Mouse (Mus musculus) myocyte (in vitro differentiated cells): Measurements from ENCODE around the gene Gcc1. TPM values are rescaled to one million over a fixed set of nuclear protein-coding genes. Genes with fewer than 3 reads are reported as not detected.

Experiments
- H3K27me3 ChIP-seq: one replicate; pipeline ENCODE4 v1.6.1; 2011; ENCODE audit not compliant: control insufficient read depth, insufficient read depth, insufficient read length
- H3K36me3 ChIP-seq: one replicate; pipeline ENCODE4 v1.6.1; 2011; ENCODE audit not compliant: control insufficient read depth, insufficient read depth
- H3K4me2 ChIP-seq: one replicate; pipeline ENCODE4 v1.6.1; 2011; ENCODE audit warnings: low read depth, control low read depth
- H3K4me3 ChIP-seq: one replicate; pipeline ENCODE4 v1.5.1; 2011; ENCODE audit warnings: mild to moderate bottlenecking, control low read depth, moderate library complexity
- H3K79me2 ChIP-seq: one replicate; pipeline ENCODE4 v1.6.1; 2011; ENCODE audit not compliant: control insufficient read depth, insufficient read depth
- H3ac ChIP-seq: one replicate; pipeline ENCODE4 v1.6.1; 2011; ENCODE audit not compliant: control insufficient read depth, insufficient read length
- CEBPB ChIP-seq: IDR thresholded peaks from 2 replicates; pipeline ENCODE4 v1.6.1; 2011; ENCODE audit warnings: mild to moderate bottlenecking, moderate library complexity; ENCODE audit not compliant: poor library complexity, insufficient read depth, severe bottlenecking
- E2F4 ChIP-seq: IDR thresholded peaks from one replicate; pipeline ENCODE4 v1.6.1; 2011; ENCODE audit warnings: mild to moderate bottlenecking, control low read depth, moderate library complexity; ENCODE audit not compliant: insufficient read depth
- MAX ChIP-seq: IDR thresholded peaks from one replicate; pipeline ENCODE4 v1.6.1; 2011; ENCODE audit warnings: low read depth, mild to moderate bottlenecking, control low read depth
- MYOD1 ChIP-seq, 3 experiments: IDR thresholded peaks; one replicate each; pipeline ENCODE4 v1.6.1; 2011; ENCODE audit warnings: control low read depth in 2 of 3, low read depth in 2 of 3, mild to moderate bottlenecking in 2 of 3, moderate library complexity in 1 of 3; ENCODE audit not compliant: insufficient read length in 2 of 3, control insufficient read depth in 1 of 3
- MYOG ChIP-seq, 3 experiments: IDR thresholded peaks; one replicate each; pipeline ENCODE4 v1.6.1; 2011; ENCODE audit warnings: control low read depth in 2 of 3, low read depth in 2 of 3, mild to moderate bottlenecking in 2 of 3; ENCODE audit not compliant: insufficient read length in 2 of 3, control insufficient read depth in 1 of 3, insufficient read depth in 1 of 3
- POLR2A ChIP-seq: IDR thresholded peaks from one replicate; pipeline ENCODE4 v1.6.1; 2011; ENCODE audit warnings: low read depth, mild to moderate bottlenecking, control low read depth, moderate library complexity; ENCODE audit not compliant: insufficient read length
- POLR2AphosphoS2 ChIP-seq: IDR thresholded peaks from one replicate; pipeline ENCODE4 v1.6.1; 2011; ENCODE audit warnings: low read depth, control low read depth; ENCODE audit not compliant: insufficient read length
- REST ChIP-seq: IDR thresholded peaks from one replicate; pipeline ENCODE4 v1.6.1; 2011; ENCODE audit warnings: mild to moderate bottlenecking, control low read depth, moderate library complexity; ENCODE audit not compliant: insufficient read depth, insufficient read length
- SRF ChIP-seq: IDR thresholded peaks from one replicate; pipeline ENCODE4 v1.6.1; 2011; ENCODE audit warnings: low read depth; ENCODE audit not compliant: control insufficient read depth, insufficient read length
- TCF12 ChIP-seq: IDR thresholded peaks from one replicate; pipeline ENCODE4 v1.6.1; 2011; ENCODE audit warnings: mild to moderate bottlenecking, control low read depth; ENCODE audit not compliant: poor library complexity, insufficient read depth, severe bottlenecking
- TCF3 ChIP-seq: IDR thresholded peaks from one replicate; pipeline ENCODE4 v1.6.1; 2011; ENCODE audit warnings: low read depth, control low read depth; ENCODE audit not compliant: insufficient read length
- USF1 ChIP-seq: IDR thresholded peaks from one replicate; pipeline ENCODE4 v1.6.1; 2011; ENCODE audit warnings: low read depth, mild to moderate bottlenecking, control low read depth, moderate library complexity
- polyA plus RNA-seq: library from polyadenylated mRNA; unstranded; fragments of >200 nt; fragmentation: generic; extraction: Trizol; gene quantifications from one replicate; pipeline ENCODE4 v1.2.1, GENCODE M21; 2012; ENCODE audit warnings: missing spikeins

Gene Gcc1
- polyA plus RNA-seq, 1 experiment, result 6.7 TPM

DNA sequence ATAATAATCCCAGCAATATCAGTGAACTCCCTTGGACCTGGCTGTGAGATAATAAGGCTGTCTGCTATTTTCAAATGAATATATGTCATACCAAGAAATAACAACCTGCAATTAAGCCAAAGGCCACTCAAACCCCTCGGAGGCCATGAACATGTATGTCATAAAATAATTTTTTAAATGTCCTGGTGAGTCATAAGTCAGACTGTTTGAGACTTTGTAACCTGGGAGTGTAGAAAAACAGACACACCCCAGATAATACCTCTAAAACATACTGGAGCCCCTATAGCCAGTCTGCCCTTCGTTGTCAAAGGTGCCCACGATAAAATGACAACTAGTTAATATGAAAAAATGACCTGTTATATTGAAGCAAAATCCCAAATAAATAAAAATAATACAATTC is 39.2 kb downstream of the Gcc1 start:
- Histone ChIP-seq H3K79me2 (no peaks in the 10 kb centered on the region), H3K36me3 (no peaks in the 10 kb centered on the region), H3ac (no peak overlapping the region), H3K4me3 (no peak overlapping the region), H3K27me3 (peaks cover 4% of the 10 kb centered on the region), H3K4me2 (no peak overlapping the region)
- TF ChIP-seq TCF3 (no peak), MYOG (IDR thresholded peaks at IDR 0.05; ENCODE audit: control insufficient read depth in 1 of 3, insufficient read depth in 1 of 3, insufficient read length in 2 of 3, low read depth in 2 of 3) (no peak), MAX (no peak), USF1 (no peak), REST (no peak), SRF (no peak), E2F4 (no peak), TCF12 (no peak)

DNA sequence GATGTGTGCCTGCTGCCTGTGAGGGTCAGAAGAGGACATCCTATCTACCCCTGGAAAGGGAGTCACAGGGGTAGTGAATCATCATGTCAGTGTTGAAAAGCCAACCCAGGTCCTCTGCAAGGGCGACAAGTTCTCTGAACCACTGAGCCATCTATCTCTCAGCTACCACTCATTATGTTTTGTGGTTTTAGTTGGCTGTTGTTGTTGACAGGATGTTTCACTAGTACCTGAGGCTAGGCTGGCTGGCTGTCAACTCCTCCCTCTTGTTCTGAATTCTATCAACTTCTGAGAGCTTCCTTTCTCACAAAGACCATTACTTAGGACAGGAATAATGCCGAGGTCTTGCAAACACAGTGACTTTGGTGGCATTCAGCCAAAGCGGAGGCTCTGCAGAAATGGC is 43.0 kb downstream of the Gcc1 start:
- Histone ChIP-seq H3ac (no peak overlapping the region), H3K79me2 (no peaks in the 10 kb centered on the region), H3K27me3 (peaks cover 4% of the 10 kb centered on the region), H3K4me2 (no peak overlapping the region), H3K36me3 (no peaks in the 10 kb centered on the region), H3K4me3 (no peak overlapping the region)
- TF ChIP-seq POLR2AphosphoS2, result no peak

DNA sequence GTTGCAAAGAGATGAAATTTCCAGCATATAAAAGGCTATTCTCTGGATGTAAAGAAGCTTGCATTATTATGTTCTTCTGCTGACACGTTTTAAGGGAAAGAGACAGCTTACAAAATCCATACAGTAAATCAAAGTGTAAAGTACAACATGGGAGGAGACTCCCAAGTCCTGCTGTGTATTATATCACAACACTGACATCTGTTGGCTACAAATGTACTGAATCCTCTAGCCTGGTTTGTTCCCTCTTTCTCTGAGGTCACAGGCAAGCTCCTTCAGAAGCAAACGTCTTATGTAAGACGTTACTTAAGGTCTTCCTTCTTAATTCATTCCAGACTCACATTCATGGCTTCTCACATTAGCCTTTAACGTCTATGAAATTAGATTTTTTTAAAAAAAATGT is 46.2 kb downstream of the Gcc1 start:
- Histone ChIP-seq H3K4me2 (no peak overlapping the region), H3K79me2 (no peaks in the 10 kb centered on the region), H3K36me3 (no peaks in the 10 kb centered on the region), H3ac (no peak overlapping the region), H3K4me3 (no peak overlapping the region), H3K27me3 (peaks cover 4% of the 10 kb centered on the region)
- TF ChIP-seq MYOG (IDR thresholded peaks at IDR 0.05; ENCODE audit: control insufficient read depth in 1 of 3, insufficient read depth in 1 of 3, insufficient read length in 2 of 3, low read depth in 2 of 3) (no peak), MYOD1 (IDR thresholded peaks at IDR 0.05; ENCODE audit: control insufficient read depth in 1 of 3, insufficient read length in 2 of 3, low read depth in 2 of 3) (no peak), REST (no peak), USF1 (no peak), MAX (no peak), POLR2AphosphoS2 (no peak), TCF3 (no peak), CEBPB (no peak), SRF (no peak), POLR2A (no peak), TCF12 (no peak), E2F4 (no peak)

DNA sequence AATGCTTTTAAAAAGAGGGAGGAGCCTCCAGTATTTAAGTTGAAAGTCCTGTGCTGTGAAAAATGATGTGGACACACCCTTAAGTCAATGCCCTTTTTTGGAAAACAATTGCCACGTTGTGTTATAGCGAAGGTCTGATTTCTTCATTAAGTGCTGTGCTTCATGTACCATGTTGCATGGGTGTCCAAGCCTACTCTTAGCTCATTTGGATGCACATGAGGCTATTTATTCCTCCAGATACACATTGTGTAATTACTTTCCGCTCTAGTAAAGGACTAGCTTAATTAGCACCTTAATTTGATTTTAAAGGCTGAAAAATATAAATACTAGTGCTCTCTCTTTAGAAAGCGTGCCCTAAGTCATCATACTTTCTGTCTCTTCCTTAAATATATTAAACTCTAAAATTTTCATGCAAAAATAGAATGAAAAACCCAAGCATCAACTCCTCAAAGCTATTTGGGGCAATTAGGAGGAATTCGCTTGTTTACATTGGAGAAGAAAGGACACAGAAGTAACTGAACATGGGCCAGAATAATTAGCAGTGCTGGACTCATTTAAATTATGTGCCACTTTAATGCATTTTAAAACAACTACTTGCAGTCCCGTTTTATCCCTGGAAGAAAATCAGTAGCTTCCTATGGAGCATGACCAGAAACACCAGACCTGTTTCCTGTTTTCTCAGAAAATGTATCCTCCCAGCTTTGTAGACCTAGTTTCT is 58.1 kb downstream of the Gcc1 start:
- H3K4me2 ChIP-seq, result no peak overlapping the region
- H3K79me2 ChIP-seq, result no peaks in the 10 kb centered on the region
- H3K27me3 ChIP-seq, result peaks cover 4% of the 10 kb centered on the region
- no peak overlapping the region for H3ac ChIP-seq
- no peak overlapping the region for H3K4me3 ChIP-seq
- no peaks in the 10 kb centered on the region for H3K36me3 ChIP-seq
- TF ChIP-seq REST (no peak), TCF3 (no peak), SRF (no peak), TCF12 (no peak), POLR2AphosphoS2 (no peak), POLR2A (no peak), USF1 (no peak), E2F4 (no peak), MYOD1 (IDR thresholded peaks at IDR 0.05; ENCODE audit: control insufficient read depth in 1 of 3, insufficient read length in 2 of 3, low read depth in 2 of 3) (no peak), MAX (no peak), MYOG (IDR thresholded peaks at IDR 0.05; ENCODE audit: control insufficient read depth in 1 of 3, insufficient read depth in 1 of 3, insufficient read length in 2 of 3, low read depth in 2 of 3) (no peak), CEBPB (no peak)

DNA sequence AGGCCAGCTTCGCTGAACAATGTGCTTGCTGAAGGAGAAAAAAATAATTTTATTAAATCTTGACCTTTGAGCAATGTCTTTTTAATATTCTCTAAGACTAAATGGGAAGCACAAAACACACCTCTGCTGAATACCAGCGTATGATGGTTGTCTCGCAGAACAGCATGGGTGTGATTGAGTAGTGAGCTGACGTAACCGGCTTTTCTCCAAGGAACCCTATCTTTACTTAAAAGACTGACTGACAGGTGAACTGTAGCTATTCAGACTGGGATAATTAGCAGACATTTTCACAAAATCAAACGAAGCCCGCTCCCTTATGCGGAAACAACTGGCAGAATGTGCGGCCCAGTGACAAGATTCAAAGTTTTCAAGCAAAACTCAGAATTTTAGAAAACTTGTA is 60.6 kb downstream of the Gcc1 start:
- TF ChIP-seq TCF12 (no peak), POLR2A (no peak), MYOG (IDR thresholded peaks at IDR 0.05; ENCODE audit: control insufficient read depth in 1 of 3, insufficient read depth in 1 of 3, insufficient read length in 2 of 3, low read depth in 2 of 3) (no peak), CEBPB (no peak), POLR2AphosphoS2 (no peak), TCF3 (no peak), E2F4 (no peak), SRF (no peak), MYOD1 (IDR thresholded peaks at IDR 0.05; ENCODE audit: control insufficient read depth in 1 of 3, insufficient read length in 2 of 3, low read depth in 2 of 3) (no peak), REST (no peak), MAX (no peak), USF1 (no peak)
- H3K4me2 ChIP-seq, result no peak overlapping the region
- H3K27me3 ChIP-seq, result peaks cover 7% of the 10 kb centered on the region
- no peaks in the 10 kb centered on the region for H3K79me2 ChIP-seq
- H3K4me3 ChIP-seq, result no peak overlapping the region
- H3K36me3 ChIP-seq, result no peaks in the 10 kb centered on the region
- H3ac ChIP-seq, result no peak overlapping the region

Other genes with a start within 250 kb of the Gcc1 start
- 2.0 TPM for gene Zfp800, start 30.4 kb downstream of the Gcc1 start, polyA plus RNA-seq
- gene Arf5, start 4.8 kb downstream of the Gcc1 start, polyA plus RNA-seq, result 209 TPM
- gene Fscn3, start 601 bp downstream of the Gcc1 start, polyA plus RNA-seq, result not detected
- gene Pax4, start 21.0 kb upstream of the Gcc1 start, polyA plus RNA-seq, result not detected
- gene Snd1, start 46.7 kb upstream of the Gcc1 start, polyA plus RNA-seq, result 190 TPM